Mouse (Mus musculus) heart, adult 18-20 months (tissue): ENCODE results near the gene Npas4. TPM values are rescaled to one million over a fixed set of nuclear protein-coding genes. Genes with fewer than 3 reads are reported as not detected.
"Not testable (repeated sequence)": the region's sequence is repeated elsewhere in the genome, so short reads cannot be mapped to it uniquely, and the experiment has no call there.

Experiments
- DNase-seq, 2 experiments: peaks; one replicate each; pipeline ENCODE4 v3.0.0; 2021 to 2022; ENCODE audit warnings: mixed read lengths in 1 of 2
- long read RNA-seq, 2 experiments: library from polyadenylated mRNA; stranded (forward); transcript quantifications; one replicate each; pipeline ENCODE4 v2.0.0; 2021
- total RNA-seq, 2 experiments: library from RNA; stranded (reverse); gene quantifications; 2 replicates each; pipeline ENCODE4 v1.2.3; 2021

Npas4 gene
- under 1 TPM in 1 of 2 experiments, not detected in 1; 0.10 TPM for total RNA-seq
- long read RNA-seq, experiment 1 = 0 reads
- long read RNA-seq, experiment 2 = 0 reads

DNA sequence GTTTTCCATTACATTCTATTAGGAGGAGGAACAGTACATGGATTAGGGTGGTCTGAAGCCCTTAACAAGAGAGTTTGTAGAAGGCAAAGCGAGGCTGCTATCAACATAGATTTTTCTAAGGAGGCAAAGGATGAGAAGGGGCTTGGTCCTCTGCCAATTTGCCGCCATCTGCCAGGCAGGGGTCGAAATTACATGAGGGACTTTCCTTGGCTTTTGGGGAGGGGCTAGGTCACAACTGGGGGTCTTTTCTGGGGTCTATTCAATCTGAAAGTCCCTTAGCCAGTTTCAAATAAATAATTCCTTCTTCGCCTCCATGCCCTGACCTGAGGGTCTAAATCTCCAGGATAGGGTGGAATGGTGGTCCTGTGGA is at the start of gene Npas4:
Gene Npas4, minus strand, starts transcription at position 61 of the 370 bp plus-strand sequence.
- DNase-seq = no peak

GRCm38 (mm10) chr19:5039301-5040114 is 49.4 kb upstream of the Npas4 start:
- DNase-seq = no peak

DNA sequence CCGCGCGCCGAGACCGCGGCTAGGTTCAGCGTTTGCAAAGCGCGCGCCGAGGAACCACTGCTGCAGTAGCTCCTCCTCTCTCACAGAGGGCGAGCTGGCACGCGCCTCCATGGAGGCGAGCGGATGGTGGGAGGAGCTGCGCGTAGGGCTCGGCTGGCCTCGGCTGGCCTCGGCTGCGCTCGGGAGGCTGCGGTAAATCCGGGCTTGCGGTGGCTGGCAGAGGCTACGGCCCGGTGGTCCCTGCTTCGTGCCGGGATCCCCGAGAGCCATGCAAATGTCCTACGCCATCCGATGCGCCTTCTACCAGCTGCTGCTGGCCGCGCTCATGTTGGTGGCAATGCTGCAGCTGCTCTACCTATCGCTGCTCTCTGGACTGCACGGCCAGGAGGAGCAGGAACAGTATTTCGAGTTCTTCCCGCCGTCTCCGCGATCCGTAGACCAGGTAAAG is 48.6 kb upstream of the Npas4 start, which contains the start of the genes B4gat1 and AC124502.3:
Gene B4gat1, plus strand, starts transcription at position 118 of the 448 bp plus-strand sequence.
Gene AC124502.3, plus strand, starts transcription at position 183 of the 448 bp plus-strand sequence.
- peak; percentile 89 to 93 for DNase-seq

DNA sequence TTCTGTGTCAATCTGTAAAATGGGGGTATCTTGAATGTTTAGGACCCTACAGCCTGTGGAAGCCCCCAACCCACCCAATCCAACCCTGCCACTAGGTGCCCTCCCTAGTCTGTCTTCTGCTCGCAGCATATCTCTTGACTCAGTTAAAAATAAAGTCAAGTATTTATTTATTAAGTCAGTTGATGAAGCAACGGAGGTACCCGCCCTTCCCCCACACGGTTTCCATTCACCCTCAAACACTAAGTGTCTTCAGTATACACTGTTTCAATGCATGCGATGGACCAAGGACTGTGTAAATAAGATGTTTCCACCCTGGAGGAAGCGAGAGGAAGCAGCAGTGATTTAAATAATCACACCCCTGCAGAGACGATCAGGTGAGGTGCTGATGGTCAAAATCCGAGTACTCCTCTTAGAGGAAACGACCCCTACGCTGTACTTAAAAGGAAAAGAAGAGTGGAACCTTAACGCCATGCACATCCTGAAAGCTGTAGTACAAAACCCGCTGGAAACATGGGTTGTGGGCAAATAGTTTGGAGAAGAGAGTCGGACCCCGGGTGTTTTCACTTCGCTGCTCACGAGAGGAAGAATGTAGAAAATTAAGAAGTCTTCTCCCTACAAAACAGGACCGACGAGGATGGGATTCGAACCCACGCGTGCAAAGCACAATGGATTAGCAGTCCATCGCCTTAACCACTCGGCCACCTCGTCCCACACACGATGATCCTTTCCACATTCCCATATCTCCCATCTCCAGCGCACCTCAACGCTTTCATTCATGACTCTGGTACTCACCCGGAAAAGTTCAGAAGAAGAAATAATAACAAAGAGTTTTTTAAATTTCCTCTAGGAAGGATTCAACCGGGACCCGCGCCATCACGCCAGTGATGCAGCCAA is 47.8 kb upstream of the Npas4 start:
- DNase-seq = peak; percentile 81 to 91

DNA sequence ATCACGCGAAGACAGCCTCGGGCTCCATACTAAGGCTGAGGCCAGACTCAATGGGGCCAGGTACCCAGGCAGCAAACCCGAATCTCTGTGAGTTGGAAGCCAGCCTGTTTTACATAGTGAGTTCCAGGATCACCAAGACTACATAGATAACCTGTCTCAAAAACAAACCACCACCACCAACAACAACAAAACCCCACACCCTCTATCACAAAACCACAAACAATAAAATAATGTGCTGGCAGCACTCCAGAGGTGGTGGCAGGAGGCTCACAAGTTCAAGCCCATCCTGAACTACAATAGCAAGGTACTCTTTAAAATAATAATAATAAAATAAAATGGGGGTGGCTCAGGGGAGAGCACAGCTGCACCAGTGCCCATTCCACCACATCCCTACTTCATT is 46.5 kb upstream of the Npas4 start:
- DNase-seq = no peak

DNA sequence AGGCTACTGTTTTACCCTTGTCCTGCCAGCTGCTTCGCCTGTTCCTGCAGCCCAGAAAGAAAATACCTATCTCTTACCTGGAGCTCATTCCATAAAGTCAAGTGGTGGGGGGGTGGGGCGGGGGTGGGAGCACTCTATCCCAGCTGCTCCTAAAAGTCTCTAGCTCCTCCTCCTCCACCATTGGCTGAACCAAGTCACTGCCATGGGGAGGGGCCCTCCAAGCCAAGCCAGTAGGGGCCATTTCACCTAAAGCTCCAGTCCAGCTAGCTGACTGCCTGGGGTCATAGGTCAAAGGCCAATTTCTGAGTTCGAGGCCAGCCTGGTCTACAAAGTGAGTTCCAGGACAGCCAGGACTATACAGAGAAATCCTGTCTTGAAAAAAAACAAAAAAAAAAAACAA is 42.6 kb upstream of the Npas4 start:
- no peak for DNase-seq

DNA sequence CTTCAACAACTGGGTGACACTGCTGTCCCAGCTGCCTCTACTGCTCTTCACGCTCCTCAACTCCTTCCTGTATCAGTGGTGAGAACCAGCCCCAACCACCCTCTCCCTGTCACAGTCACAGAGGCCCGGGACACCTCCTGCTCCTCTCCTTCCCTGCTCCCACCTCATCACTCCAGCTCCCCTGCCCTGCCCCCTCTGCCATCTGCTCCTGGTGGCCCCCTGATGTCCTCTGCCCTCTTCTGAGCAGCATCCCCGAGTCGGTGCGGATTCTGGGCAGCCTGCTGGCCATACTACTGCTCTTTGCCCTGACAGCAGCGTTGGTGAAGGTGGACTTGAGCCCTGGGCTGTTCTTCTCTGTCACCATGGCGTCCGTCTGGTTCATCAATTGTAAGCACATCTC is 36.0 kb upstream of the Npas4 start:
- no peak for DNase-seq

GRCm38 (mm10) chr19:5023621-5024479 is 33.7 kb upstream of the Npas4 start, which contains the start of gene Slc29a2:
Slc29a2 (plus strand) TSS chr19:5023860.
- peak; percentile 94 to 95 for DNase-seq

- DNase-seq = no peak
Observed at GRCm38 (mm10) chr19:5021416-5021815, 31.3 kb upstream of the Npas4 start.

DNA sequence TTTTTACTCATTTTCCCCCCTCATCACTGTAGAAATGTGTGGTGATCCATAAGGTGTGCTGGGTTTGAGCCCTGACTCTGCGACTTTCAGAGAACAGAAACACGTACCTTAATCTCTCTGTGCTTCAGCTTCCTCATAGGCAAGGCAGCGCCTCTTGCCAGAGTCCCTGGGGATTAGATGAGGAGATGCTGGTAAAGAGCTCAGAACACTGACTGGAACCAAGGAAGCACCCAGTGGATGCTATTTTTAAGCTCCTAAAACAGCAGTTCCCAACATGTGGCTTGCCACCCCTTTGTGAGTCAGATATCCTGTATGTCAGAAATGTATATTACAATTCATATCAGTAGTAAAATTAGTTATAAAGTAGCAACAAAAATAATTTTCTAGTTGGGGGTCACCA is 28.1 kb upstream of the Npas4 start:
- no peak for DNase-seq

DNA sequence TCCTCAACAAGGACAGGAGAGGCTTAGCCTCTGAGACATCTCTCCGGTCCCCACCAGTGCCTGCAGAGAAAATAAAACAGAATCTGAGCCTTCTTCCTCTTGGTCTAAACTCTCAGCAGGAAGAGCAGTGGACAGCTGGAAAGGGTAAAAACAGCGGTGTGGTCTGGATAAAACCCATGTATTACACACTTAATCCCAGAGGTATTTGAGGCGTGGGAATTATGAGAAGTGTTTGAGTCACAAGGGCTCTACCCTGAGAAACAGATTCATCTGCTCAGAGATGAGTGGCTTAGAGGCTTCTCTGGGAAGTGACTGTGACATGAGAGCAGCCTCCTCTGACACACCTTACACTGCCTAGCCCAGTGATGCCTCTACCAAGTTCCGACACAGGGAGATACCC is 27.5 kb upstream of the Npas4 start:
- DNase-seq = no peak

GRCm38 (mm10) chr19:5016782-5017181 is 26.7 kb upstream of the Npas4 start:
- DNase-seq = peak; percentile 60 to 80

- DNase-seq = peak; percentile 53 to 70
Observed at GRCm38 (mm10) chr19:5016221-5016742, 26.2 kb upstream of the Npas4 start.

DNA sequence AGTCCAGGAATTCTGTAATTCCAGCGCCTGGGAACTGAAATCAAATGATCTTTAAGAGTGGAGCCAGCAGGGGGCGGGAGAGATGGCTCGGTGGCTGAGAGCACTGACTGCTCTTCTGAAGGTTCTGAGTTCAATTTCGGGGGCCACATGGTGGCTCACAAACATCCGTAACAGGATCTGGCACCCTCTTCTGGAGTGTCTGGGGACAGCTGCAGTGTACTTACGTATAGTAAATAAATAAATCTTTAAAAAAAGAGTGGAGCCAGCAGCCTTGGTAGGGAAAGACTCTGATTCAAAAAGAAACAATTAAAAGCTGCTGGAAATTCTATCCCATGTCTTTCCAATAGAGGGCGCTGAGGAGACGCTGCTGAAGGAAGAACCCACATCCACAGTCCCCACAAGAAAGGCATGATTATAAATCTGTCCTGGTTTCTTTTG is 24.9 kb upstream of the Npas4 start:
- peak in 1 of 2 experiments; percentile 50 for DNase-seq

- DNase-seq = no peak
Observed at GRCm38 (mm10) chr19:5013138-5013537, 23.0 kb upstream of the Npas4 start.

DNA sequence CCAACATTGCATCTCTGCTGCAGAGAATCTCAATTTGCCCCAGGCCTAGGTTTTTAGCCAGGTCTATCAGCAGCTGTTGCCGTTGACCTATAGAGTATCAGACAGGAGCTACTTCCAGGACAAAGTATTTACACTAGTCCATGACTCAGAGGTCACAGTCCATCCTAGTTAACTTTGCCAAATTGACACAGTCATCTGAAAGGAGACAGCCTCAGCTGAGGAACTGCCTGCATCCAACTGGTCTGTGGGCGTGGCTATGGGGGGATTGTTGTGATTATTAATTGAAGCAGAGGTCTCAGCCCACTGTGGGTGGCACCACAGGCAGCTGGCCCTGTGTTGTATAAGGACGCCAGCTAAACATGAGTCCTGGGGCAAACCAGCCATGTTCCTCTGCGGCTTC is 14.8 kb upstream of the Npas4 start:
- no peak for DNase-seq

DNA sequence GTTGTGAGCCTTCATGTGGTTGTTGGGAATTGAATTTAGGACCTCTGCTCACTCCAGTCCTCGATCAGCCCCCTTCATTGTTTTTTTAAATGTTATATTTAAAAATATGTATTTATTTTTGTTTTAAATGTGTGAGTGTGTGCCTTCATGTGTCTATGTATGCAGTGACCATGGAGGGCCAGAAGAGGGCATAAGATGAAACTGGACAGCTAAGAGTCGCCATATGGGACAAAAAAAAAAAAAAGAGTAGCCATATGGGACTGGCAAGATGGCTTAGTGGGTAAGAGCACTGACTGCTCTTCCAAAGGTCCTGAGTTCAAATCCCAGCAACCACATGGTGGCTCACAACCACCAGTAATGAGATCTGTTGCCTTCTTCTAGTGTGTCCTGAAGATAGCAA is 13.5 kb upstream of the Npas4 start:
- not testable (repeated sequence) for DNase-seq

DNA sequence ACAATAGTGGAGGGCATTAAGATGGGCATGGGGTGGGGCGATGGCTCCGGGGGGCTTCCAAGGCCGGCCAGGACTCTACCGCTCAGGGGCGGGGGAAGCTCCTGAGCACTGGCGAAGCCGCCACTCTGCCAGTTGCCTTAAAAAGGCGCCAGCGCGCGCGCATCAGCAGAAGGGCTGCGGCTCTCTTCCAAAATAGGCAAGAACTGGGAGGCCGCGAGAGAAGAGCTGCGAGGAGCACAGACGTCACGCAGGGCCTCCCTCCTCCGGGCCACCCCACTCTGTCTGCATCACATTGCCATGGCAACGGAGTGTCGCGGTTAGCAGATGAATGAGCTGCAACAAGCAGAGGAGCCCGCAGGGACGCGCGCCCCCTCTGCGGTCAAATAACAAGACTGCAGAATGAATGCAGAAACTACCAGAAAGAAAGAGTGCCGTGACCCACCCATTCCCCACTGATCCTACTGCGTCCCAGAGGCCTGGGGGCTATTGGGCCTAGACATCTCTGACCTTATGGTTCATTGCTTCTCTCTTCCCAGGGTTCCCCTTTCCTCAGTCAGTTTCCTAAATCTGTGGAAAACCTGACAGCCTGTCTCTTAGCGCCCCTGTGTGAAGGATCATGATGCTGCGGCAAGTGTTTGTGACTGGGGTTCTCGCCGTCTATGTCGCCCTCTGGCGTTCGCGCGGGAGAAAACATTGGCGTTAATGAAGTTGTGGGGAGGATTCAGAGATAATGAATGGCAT is 11.7 kb upstream of the Npas4 start:
- DNase-seq = peak; percentile 71 to 86

DNA sequence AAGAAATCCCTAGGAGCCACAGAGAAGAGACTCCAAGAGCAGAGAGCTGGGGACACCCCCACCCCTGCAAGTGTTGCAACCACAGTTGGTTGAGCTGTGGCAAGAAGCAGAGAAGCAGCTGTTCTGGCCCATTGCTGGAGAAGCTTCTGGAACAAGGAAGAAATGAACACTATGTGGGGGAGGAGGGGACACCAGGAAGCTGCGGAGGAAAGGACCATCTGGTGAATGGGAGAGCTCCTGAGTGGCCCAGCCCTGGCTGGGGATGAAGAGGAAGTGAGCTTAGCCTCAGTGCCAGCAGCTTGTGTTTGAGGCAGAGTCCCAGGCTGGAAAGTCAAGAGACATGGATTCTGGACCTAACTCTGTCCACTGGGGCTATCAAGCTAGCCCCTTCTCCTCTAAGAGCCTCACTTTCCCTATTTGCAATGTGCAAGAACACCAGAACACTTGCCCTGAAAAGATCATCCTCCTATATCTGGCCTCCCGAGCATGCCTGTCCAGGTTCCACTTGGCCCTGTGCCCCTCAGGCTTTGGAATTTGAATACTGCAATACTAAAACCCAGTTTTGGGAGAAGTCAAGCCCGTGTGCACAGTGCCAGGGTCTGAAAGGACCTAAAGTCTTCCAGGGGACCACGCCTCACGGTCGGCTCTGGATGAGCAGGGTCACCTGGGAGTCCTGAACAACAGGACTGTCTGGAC is 9.5 kb upstream of the Npas4 start:
- DNase-seq = no peak

DNA sequence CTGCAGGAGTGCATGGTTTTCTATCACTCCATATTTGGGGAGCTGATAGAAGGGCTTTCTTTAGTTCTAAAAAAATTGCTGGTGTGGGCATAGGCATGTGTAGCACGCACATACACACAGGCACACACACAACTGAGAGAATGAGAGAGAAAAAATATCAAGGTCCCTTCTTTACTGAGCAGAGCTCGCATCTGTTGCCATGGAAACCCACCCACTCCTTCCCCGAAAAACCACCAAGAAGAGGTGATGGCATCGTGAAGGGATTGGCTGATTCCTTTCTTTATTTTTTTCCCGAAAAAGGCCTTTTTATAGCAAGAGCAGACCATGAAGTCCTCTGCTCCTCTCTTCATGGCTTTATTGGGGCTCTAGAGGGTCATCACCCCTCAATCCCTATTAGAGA is 3.9 kb upstream of the Npas4 start:
- DNase-seq = no peak
